Mouse (Mus musculus) hindbrain, embryonic 11.5 days (tissue): Measurements from ENCODE around the gene Sf3b2. TPM values are rescaled to one million over a fixed set of nuclear protein-coding genes. Genes with fewer than 3 reads are reported as not detected.

Experiments used
- ATAC-seq: fragments of 200-750 bp; cut with Nextera tagmentation; 2 replicates; pipeline ENCODE4 v1.8.0; 2017; ENCODE audit warnings: mild to moderate bottlenecking, moderate TSS enrichment, moderate library complexity; ENCODE audit not compliant: low FRiP score
- DNase-seq: peaks from one replicate; pipeline ENCODE4 v3.0.0-alpha.2; 2015; ENCODE audit warnings: low spot score
- H3K27ac ChIP-seq: fragments of 300-500 bp; sonication (generic); 2 replicates; pipeline ENCODE4 v1.5.1; 2014; ENCODE audit warnings: mild to moderate bottlenecking, low read depth, low read length
- H3K27me3 ChIP-seq: fragments of 300-500 bp; sonication (generic); 2 replicates; pipeline ENCODE4 v1.6.1; 2014; ENCODE audit warnings: mild to moderate bottlenecking, low read length, moderate library complexity, mixed read lengths; ENCODE audit not compliant: control insufficient read depth, insufficient read depth
- H3K36me3 ChIP-seq: fragments of 300-500 bp; sonication (generic); 2 replicates; pipeline ENCODE4 v1.6.1; 2014; ENCODE audit warnings: mild to moderate bottlenecking, low read length, moderate library complexity, mixed read lengths; ENCODE audit not compliant: control insufficient read depth, insufficient read depth
- H3K4me1 ChIP-seq: fragments of 300-500 bp; sonication (generic); replicated peaks from 2 replicates; pipeline ENCODE4 v1.6.1; 2014; ENCODE audit warnings: low read length, mixed read lengths; ENCODE audit not compliant: control insufficient read depth, insufficient read depth
- H3K4me2 ChIP-seq: fragments of 300-500 bp; sonication (generic); replicated peaks from 2 replicates; pipeline ENCODE4 v1.6.1; 2014; ENCODE audit warnings: mild to moderate bottlenecking, low read depth, low read length
- H3K4me3 ChIP-seq: fragments of 300-500 bp; sonication (generic); 2 replicates; pipeline ENCODE4 v1.5.1; 2014; ENCODE audit warnings: low read depth, low read length
- H3K9ac ChIP-seq: fragments of 300-500 bp; sonication (generic); 2 replicates; pipeline ENCODE4 v1.6.1; 2014; ENCODE audit warnings: low read depth, low read length
- H3K9me3 ChIP-seq: fragments of 300-500 bp; sonication (generic); 2 replicates; pipeline ENCODE4 v1.6.1; 2016; ENCODE audit warnings: low read length; ENCODE audit not compliant: control insufficient read depth
- WGBS: fragments of 180-500 bp; shearing (Covaris S2); extraction: QIAGEN DNeasy Blood & Tissue Kit; methylation state at CpG from one replicate; pipeline ENCODE4 v1.1.7; 2014; 5-methylcytosine and 5-hydroxymethylcytosine counted together
- polyA plus RNA-seq: library from polyadenylated mRNA; unstranded; fragments of >200 nt; fragmentation: Nextera tagmentation; extraction: Ambion mirVana; gene quantifications from 2 replicates; pipeline ENCODE4 v1.2.1, GENCODE M21; 2014

Sf3b2 gene
- polyA plus RNA-seq, 1 experiment from 2014 or later, result 404 TPM

DNA sequence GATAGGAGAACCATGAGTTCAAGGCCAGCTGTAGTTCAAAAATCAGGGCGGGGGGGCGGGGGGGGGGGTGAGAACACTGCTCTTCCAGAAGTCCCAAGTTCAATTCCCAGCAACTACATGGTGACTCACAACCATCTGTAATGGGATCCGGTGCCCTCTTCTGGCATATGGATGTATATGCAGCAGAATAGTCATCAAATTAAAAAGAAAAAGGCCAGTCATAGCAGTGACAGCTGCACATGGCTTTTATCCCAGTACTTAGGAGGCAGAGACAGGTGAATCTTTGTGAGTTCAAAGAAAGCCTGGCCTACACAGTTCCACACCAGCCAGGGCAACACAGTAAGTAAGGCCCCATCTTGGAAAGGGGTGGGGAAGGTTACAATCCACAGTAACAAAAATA, 18.1 kb downstream of the Sf3b2 start:
- no peak overlapping the region for H3K9ac ChIP-seq
- no peaks in the 10 kb centered on the region for H3K27me3 ChIP-seq
- peaks cover 4% of the 10 kb centered on the region for H3K4me1 ChIP-seq
- DNase-seq (peak; percentile 23), ATAC-seq (no peak)
- no peaks in the 10 kb centered on the region for H3K9me3 ChIP-seq
- H3K4me3 ChIP-seq, result no peak overlapping the region
- H3K4me2 ChIP-seq, result no peak overlapping the region
- H3K36me3 ChIP-seq, result 0 out of 2 replicates have a peak, but pooled peaks cover 20% of the 10 kb centered on the region
- H3K27ac ChIP-seq, result no peak overlapping the region
- WGBS, result 89% methylated on average over 3 of the region's 3 CpGs

DNA sequence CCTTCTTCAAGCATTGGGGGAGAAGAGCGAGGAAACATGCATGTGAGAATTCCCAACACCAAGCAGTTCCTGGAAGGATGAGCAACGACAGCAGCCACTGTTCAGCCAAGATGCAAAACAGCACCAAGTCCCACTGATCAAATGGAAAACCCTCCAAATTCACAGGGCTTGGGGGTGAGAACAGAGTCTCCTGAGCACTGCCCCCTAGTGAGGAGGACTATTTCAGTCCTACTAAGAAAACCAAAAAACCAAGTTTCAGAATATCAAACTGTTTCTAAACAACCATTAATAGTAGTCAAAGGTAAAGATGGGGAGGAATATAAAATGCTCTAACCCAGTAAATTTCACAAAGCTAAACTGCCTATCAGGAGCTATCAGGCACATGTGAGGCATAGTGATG, 18.7 kb downstream of the Sf3b2 start:
- H3K4me3 ChIP-seq, result no peak overlapping the region
- ATAC-seq (no peak), DNase-seq (no peak)
- H3K4me2 ChIP-seq, result no peak overlapping the region
- H3K9ac ChIP-seq, result no peak overlapping the region
- 0 out of 2 replicates have a peak, but pooled peaks cover 20% of the 10 kb centered on the region for H3K36me3 ChIP-seq
- no peak overlapping the region for H3K27ac ChIP-seq
- no peaks in the 10 kb centered on the region for H3K9me3 ChIP-seq
- peaks cover 10% of the 10 kb centered on the region for H3K4me1 ChIP-seq
- H3K27me3 ChIP-seq, result no peaks in the 10 kb centered on the region
- 90% methylated on average over 2 of the region's 2 CpGs for WGBS

DNA sequence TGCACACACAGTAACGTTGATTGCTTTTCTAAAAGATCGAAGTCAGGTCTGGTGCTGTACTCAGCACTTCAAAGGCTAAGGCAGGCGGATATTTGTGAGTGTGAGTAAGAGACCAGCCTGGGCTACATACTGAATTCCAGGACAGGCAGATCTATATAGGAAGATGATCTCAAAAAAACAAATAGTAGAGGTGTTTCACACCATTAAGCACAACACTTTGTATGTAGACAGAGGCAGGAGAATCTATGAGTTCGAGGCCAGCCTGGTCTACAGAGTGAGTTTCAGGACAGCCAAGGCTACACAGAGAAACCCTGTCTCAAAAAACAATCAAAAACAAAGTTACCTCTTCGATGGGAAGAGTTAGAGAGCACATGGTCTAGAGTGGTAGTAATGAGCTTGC, 19.5 kb downstream of the Sf3b2 start:
- H3K27ac ChIP-seq, result no peak overlapping the region
- no peak overlapping the region for H3K4me3 ChIP-seq
- H3K9me3 ChIP-seq, result no peaks in the 10 kb centered on the region
- H3K27me3 ChIP-seq, result no peaks in the 10 kb centered on the region
- no peak overlapping the region for H3K9ac ChIP-seq
- DNase-seq, result no peak
- 91% methylated on average over 5 of the region's 5 CpGs for WGBS
- H3K4me1 ChIP-seq, result peaks cover 12% of the 10 kb centered on the region
- no peak overlapping the region for H3K4me2 ChIP-seq
- ATAC-seq, result no peak
- 0 out of 2 replicates have a peak, but pooled peaks cover 20% of the 10 kb centered on the region for H3K36me3 ChIP-seq

DNA sequence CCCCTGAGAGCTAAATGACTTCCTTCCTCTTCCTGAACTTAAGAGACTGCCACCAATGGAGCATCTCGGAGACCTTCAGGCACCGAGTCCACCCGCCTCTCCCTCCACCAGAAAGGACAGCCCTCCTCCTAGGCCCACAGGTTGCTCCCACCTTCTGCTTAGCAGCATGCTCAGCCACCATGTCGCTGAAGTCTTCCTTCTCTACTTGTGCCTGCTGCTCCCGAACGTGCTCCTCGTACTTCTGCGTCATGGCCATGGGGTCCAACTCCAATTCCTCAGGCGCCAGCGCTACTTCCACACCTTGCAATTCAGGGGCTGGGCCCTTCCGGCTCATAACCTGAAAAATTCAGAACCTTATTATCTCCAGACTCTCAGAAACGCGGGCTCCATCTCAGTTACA, 20.6 kb downstream of the Sf3b2 start:
- DNase-seq, result no peak
- Histone ChIP-seq H3K4me1 (peaks cover 12% of the 10 kb centered on the region), H3K27ac (no peak overlapping the region), H3K9ac (no peak overlapping the region), H3K9me3 (no peaks in the 10 kb centered on the region), H3K4me3 (no peak overlapping the region), H3K4me2 (no peak overlapping the region), H3K27me3 (no peaks in the 10 kb centered on the region), H3K36me3 (0 out of 2 replicates have a peak, but pooled peaks cover 19% of the 10 kb centered on the region)
- ATAC-seq, result no peak
- 96% methylated on average over 13 of the region's 13 CpGs for WGBS

DNA sequence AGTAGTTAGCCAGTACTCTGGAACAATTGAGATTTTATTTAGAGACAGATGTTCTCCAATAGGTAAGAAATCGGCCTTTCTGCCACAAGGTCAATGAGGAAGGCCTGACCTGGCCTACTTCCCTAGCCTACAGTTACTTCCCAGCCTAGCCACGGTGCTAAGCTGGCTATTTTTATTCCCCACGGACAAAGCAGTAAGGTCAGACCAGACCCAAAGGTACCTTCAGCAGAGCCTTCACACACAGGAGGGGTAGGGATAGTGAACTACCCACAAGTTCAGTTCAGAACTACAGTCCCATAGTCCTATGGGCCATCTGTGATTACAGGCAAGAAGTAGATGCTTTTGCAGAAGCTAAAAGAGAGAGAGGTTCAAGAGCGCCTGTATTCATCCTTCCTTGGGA, 21.3 kb downstream of the Sf3b2 start:
- ATAC-seq (no peak), DNase-seq (no peak)
- no peak overlapping the region for H3K4me2 ChIP-seq
- H3K36me3 ChIP-seq, result 0 out of 2 replicates have a peak, but pooled peaks cover 12% of the 10 kb centered on the region
- peak overlapping the region; percentile 82 for H3K27ac ChIP-seq
- H3K4me1 ChIP-seq, result peaks cover 12% of the 10 kb centered on the region
- no peak overlapping the region for H3K4me3 ChIP-seq
- WGBS, result 73% methylated on average over 4 of the region's 4 CpGs
- H3K9me3 ChIP-seq, result no peaks in the 10 kb centered on the region
- no peak overlapping the region; the same call in 1 of the 2 replicates for H3K9ac ChIP-seq
- no peaks in the 10 kb centered on the region for H3K27me3 ChIP-seq

DNA sequence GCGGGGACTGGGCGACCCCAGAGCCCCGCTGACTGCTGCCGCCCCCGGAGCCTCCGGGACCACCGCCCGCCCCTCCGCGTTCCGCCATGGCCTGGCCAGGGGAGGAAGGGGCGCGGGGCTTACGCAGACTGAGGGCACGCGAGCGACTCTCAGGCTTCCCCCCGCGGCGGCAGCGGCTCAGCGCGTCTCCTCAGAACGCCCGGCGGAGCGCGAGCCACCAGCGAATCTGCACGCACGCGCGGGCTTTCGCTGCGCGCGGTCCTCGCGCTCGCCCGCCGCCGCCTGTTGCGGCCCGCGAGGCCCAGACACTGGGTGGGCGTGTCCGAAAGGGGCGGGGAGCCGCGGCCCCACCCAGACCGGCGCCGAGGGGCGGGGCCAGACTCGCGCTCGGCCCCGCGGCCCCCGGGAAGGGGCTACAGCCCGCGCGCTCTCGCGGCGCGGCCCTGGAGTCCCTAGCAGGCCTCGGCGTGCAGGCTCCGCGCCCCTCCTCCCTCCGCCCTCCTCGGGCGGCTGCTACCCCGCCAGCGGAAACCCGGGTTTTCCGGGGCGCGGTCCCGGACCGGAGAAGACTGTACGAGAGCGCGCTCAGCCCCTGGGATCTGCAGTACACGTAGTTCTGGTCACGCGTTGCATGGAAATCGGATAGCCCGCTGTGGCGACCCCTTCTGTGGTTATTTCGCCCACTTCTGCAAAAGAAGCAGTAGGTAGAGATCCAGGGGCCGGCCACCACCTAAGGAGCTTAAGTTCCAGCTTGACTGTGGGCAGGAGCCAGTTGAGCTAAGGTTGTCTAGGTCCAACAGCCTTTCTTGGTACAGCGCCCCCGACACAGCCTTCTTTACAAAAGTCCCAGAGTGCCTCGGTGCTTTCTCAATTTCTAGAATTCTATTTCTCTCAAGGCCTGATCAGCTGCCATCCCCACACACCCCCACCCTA, 22.2 kb downstream of the Sf3b2 start, which contains the start of gene Pacs1:
Gene Pacs1 (minus strand): TSS at position 319 of the 933 bp plus-strand sequence.
- H3K27me3 ChIP-seq, result no peaks in the 10 kb centered on the region
- 0 out of 2 replicates have a peak, but pooled peaks cover 7% of the 10 kb centered on the region for H3K36me3 ChIP-seq
- peak within 1 kb of the TSS; percentile 95 for H3K4me2 ChIP-seq
- under 1% methylated on average over 82 of the region's 97 CpGs for WGBS
- H3K27ac ChIP-seq, result peak within 1 kb of the TSS; percentile 82
- H3K4me1 ChIP-seq, result peaks cover 12% of the 10 kb centered on the region
- peak within 1 kb of the TSS; percentile 89 for H3K4me3 ChIP-seq
- H3K9ac ChIP-seq, result peak within 1 kb of the TSS; percentile 90
- ATAC-seq (peak; percentile 89), DNase-seq (peak; percentile 95)
- no peaks in the 10 kb centered on the region for H3K9me3 ChIP-seq

DNA sequence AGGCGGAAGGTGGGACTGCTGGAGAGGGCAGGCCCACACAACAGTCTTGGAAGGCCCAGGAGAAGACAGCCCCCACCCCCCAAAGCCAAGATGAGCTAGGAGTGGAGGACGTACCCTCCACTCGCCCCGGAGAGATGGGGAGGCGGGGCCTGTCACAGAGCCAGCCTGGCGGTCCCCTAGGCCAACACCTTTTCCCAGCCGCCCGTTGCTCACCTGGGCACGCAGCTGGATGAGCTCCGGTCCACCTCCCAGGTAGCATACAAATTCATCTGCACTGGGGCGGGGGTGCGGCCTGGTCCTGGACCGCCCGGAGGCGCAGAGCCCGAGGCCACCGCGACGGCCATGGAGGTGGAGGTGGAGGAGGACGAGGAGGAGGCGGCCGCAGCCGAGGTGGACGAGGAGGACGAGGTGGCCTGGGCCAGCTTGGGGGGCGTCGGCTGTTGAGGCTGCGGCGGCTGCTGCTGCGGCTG, 22.9 kb downstream of the Sf3b2 start:
- DNase-seq, result peak; percentile 58
- Histone ChIP-seq H3K4me3 (peak overlapping the region; percentile 89), H3K9ac (peak overlapping the region; percentile 90), H3K4me2 (peak overlapping the region; percentile 95), H3K27ac (peak overlapping the region; percentile 82), H3K27me3 (no peaks in the 10 kb centered on the region), H3K9me3 (no peaks in the 10 kb centered on the region), H3K36me3 (0 out of 2 replicates have a peak, but pooled peaks cover 3% of the 10 kb centered on the region), H3K4me1 (peaks cover 12% of the 10 kb centered on the region)
- ATAC-seq, result peak; percentile 73
- under 1% methylated on average over 27 of the region's 30 CpGs for WGBS

DNA sequence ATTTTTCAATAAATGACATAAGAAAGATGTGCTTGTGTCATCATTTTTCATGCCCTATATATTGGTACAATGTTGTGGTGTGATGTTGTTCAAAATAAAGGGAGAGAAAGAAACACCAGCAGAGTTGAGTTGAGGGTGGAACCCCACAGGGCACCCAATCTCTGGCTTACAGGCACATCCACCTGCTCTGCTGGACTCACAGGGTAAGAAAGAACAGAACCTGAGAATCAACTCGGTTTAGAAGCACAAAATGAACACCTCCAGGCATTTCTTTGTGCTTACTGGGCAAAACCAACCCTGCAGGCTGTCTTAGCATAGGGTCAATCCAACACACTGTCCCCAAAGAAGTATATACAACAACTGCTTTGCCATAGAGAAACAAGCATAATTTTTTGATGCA, 23.8 kb downstream of the Sf3b2 start:
- H3K9me3 ChIP-seq, result no peaks in the 10 kb centered on the region
- no peak for DNase-seq
- 73% methylated on average over 1 of the region's 1 CpGs for WGBS
- H3K4me3 ChIP-seq, result peak overlapping the region; percentile 89; the same call in 1 of the 2 replicates
- H3K4me1 ChIP-seq, result peaks cover 12% of the 10 kb centered on the region
- no peak overlapping the region for H3K27ac ChIP-seq
- no peak for ATAC-seq
- 0 out of 2 replicates have a peak, but pooled peaks cover 1% of the 10 kb centered on the region for H3K36me3 ChIP-seq
- H3K4me2 ChIP-seq, result peak overlapping the region; percentile 95
- H3K9ac ChIP-seq, result 0 out of 2 replicates have a peak overlapping the region, but pooled peaks have one; percentile 23
- no peaks in the 10 kb centered on the region for H3K27me3 ChIP-seq
